Mouse (Mus musculus): ENCODE measurements around the gene Zfp318. TPM values are rescaled to one million over a fixed set of nuclear protein-coding genes. Genes with fewer than 3 reads are reported as not detected.

The Zfp318 gene
- polyA plus RNA-seq, 1 experiment from 2014 or later = 7.1 TPM

GRCm38 (mm10) chr17:46455110-46455691, 71.7 kb downstream of the Zfp318 start:
- Histone ChIP-seq H3K36me3 (replicated peaks) (peaks cover 7% of the 10 kb centered on the region), H3K9me3 (no peaks in the 10 kb centered on the region), H3K27me3 (ENCODE audit: poor library complexity, severe bottlenecking) (peaks cover 85% of the 10 kb centered on the region), H3K4me3 (peak overlapping the region; percentile 61), H3K27ac (peak overlapping the region; percentile 79), H3K4me1 (peaks cover 52% of the 10 kb centered on the region)
- DNase-seq (ENCODE audit: extremely low spot score, low spot score) = peak; percentile 52
- WGBS = 1% methylated on average over 33 of the region's 33 CpGs

- H3K4me1 ChIP-seq = peaks cover 58% of the 10 kb centered on the region
- no peak overlapping the region for H3K4me3 ChIP-seq
- H3K36me3 ChIP-seq (replicated peaks) = peaks cover 10% of the 10 kb centered on the region
- 15% methylated on average over 10 of the region's 10 CpGs for WGBS
- H3K27ac ChIP-seq = no peak overlapping the region
- no peaks in the 10 kb centered on the region for H3K9me3 ChIP-seq
- DNase-seq (ENCODE audit: extremely low spot score, low spot score) = no peak
- peaks cover 98% of the 10 kb centered on the region for H3K27me3 ChIP-seq (ENCODE audit: poor library complexity, severe bottlenecking)
These were observed 74.3 kb downstream of the Zfp318 start for GRCm38 (mm10) chr17:46457791-46458190.

GRCm38 (mm10) chr17:46458439-46458838, 74.9 kb downstream of the Zfp318 start:
- DNase-seq (ENCODE audit: extremely low spot score, low spot score) = no peak
- no peak overlapping the region for H3K27ac ChIP-seq
- H3K36me3 ChIP-seq (replicated peaks) = peaks cover 10% of the 10 kb centered on the region
- WGBS = 41% methylated on average over 3 of the region's 3 CpGs
- H3K9me3 ChIP-seq = no peaks in the 10 kb centered on the region
- no peak overlapping the region for H3K4me3 ChIP-seq
- peaks cover 91% of the 10 kb centered on the region for H3K27me3 ChIP-seq (ENCODE audit: poor library complexity, severe bottlenecking)
- H3K4me1 ChIP-seq = peaks cover 51% of the 10 kb centered on the region

GRCm38 (mm10) chr17:46460673-46461072, 77.1 kb downstream of the Zfp318 start:
- DNase-seq (ENCODE audit: extremely low spot score, low spot score) = no peak
- no peaks in the 10 kb centered on the region for H3K9me3 ChIP-seq
- WGBS = 2% methylated on average over 32 of the region's 32 CpGs
- H3K27ac ChIP-seq = no peak overlapping the region
- peaks cover 29% of the 10 kb centered on the region for H3K4me1 ChIP-seq
- H3K4me3 ChIP-seq = peak overlapping the region; percentile 43
- peaks cover 69% of the 10 kb centered on the region for H3K27me3 ChIP-seq (ENCODE audit: poor library complexity, severe bottlenecking)
- H3K36me3 ChIP-seq (replicated peaks) = peaks cover 10% of the 10 kb centered on the region

- peak overlapping the region; percentile 43 for H3K4me3 ChIP-seq
- no peak overlapping the region for H3K27ac ChIP-seq
These were observed 77.8 kb downstream of the Zfp318 start for GRCm38 (mm10) chr17:46461347-46461746.

GRCm38 (mm10) chr17:46462226-46462625, 78.7 kb downstream of the Zfp318 start:
- Histone ChIP-seq H3K4me3 (no peak overlapping the region), H3K27me3 (ENCODE audit: poor library complexity, severe bottlenecking) (peaks cover 53% of the 10 kb centered on the region), H3K36me3 (replicated peaks) (peaks cover 16% of the 10 kb centered on the region), H3K27ac (no peak overlapping the region), H3K4me1 (peaks cover 26% of the 10 kb centered on the region), H3K9me3 (no peaks in the 10 kb centered on the region)
- WGBS = 87% methylated on average over 5 of the region's 5 CpGs
- DNase-seq (ENCODE audit: extremely low spot score, low spot score) = no peak

More at GRCm38 (mm10) chr17:46461347-46461746, 77.8 kb downstream of the Zfp318 start:
- Histone ChIP-seq H3K4me1 (peaks cover 22% of the 10 kb centered on the region), H3K27me3 (ENCODE audit: poor library complexity, severe bottlenecking) (peaks cover 62% of the 10 kb centered on the region), H3K9me3 (no peaks in the 10 kb centered on the region), H3K36me3 (replicated peaks) (peaks cover 10% of the 10 kb centered on the region)
- no peak for DNase-seq (ENCODE audit: extremely low spot score, low spot score)
- WGBS = 12% methylated on average over 8 of the region's 8 CpGs

- WGBS = 89% methylated on average over 9 of the region's 9 CpGs
These were observed 84.3 kb downstream of the Zfp318 start for GRCm38 (mm10) chr17:46467830-46468229.

More at GRCm38 (mm10) chr17:46467830-46468229, 84.3 kb downstream of the Zfp318 start:
- H3K4me1 ChIP-seq = peaks cover 22% of the 10 kb centered on the region
- no peak for DNase-seq (ENCODE audit: extremely low spot score, low spot score)
- H3K9me3 ChIP-seq = no peaks in the 10 kb centered on the region
- H3K27ac ChIP-seq = no peak overlapping the region
- peaks cover 41% of the 10 kb centered on the region for H3K36me3 ChIP-seq (replicated peaks)
- no peaks in the 10 kb centered on the region; the same call in 1 of the 2 replicates for H3K27me3 ChIP-seq (ENCODE audit: poor library complexity, severe bottlenecking)
- no peak overlapping the region for H3K4me3 ChIP-seq

Other genes with a start within 250 kb of the Zfp318 start
- gene Rsph9, start 239.5 kb upstream of the Zfp318 start, polyA plus RNA-seq (2016; fragmentation: Nextera tagmentation; extraction: Ambion mirVana) = 8.9 and 11.3 TPM in 2 replicates
- 36.3 and 36.8 TPM in 2 replicates for gene Mad2l1bp, start 230.2 kb upstream of the Zfp318 start, polyA plus RNA-seq (2016; fragmentation: Nextera tagmentation; extraction: Ambion mirVana)
- 29.8 and 30.0 TPM in 2 replicates for gene Gtpbp2, start 222.7 kb upstream of the Zfp318 start, polyA plus RNA-seq (2016; fragmentation: Nextera tagmentation; extraction: Ambion mirVana)
- 14.5 and 14.6 TPM in 2 replicates for gene Polh, start 181.1 kb upstream of the Zfp318 start, polyA plus RNA-seq (2016; fragmentation: Nextera tagmentation; extraction: Ambion mirVana)
- 79.7 and 80.4 TPM in 2 replicates for gene Xpo5, start 180.9 kb upstream of the Zfp318 start, polyA plus RNA-seq (2016; fragmentation: Nextera tagmentation; extraction: Ambion mirVana)
- gene Polr1c, start 135.7 kb upstream of the Zfp318 start, polyA plus RNA-seq (2016; fragmentation: Nextera tagmentation; extraction: Ambion mirVana) = 140 and 143 TPM in 2 replicates
- gene Yipf3, start 135.7 kb upstream of the Zfp318 start, polyA plus RNA-seq (2016; fragmentation: Nextera tagmentation; extraction: Ambion mirVana) = 68.3 and 72.5 TPM in 2 replicates
- gene Lrrc73, start 130.2 kb upstream of the Zfp318 start, polyA plus RNA-seq (2016; fragmentation: Nextera tagmentation; extraction: Ambion mirVana) = 0.81 and 1.0 TPM in 2 replicates
- 60.0 and 62.6 TPM in 2 replicates for gene Tjap1, start 100.7 kb upstream of the Zfp318 start, polyA plus RNA-seq (2016; fragmentation: Nextera tagmentation; extraction: Ambion mirVana)
- gene Dlk2, start 86.3 kb upstream of the Zfp318 start, polyA plus RNA-seq (2016; fragmentation: Nextera tagmentation; extraction: Ambion mirVana) = 1.2 TPM in 2 replicates
- gene Abcc10, start 55.4 kb upstream of the Zfp318 start, polyA plus RNA-seq (2016; fragmentation: Nextera tagmentation; extraction: Ambion mirVana) = 5.8 and 6.1 TPM in 2 replicates
- 0.76 TPM in 1 of 2 replicates, not detected in the other for gene Crip3, start 45.2 kb downstream of the Zfp318 start, polyA plus RNA-seq (2016; fragmentation: Nextera tagmentation; extraction: Ambion mirVana)
- gene Slc22a7, start 54.7 kb downstream of the Zfp318 start, polyA plus RNA-seq (2016; fragmentation: Nextera tagmentation; extraction: Ambion mirVana) = not detected in 2 replicates
- gene Ttbk1, start 103.9 kb downstream of the Zfp318 start, polyA plus RNA-seq (2016; fragmentation: Nextera tagmentation; extraction: Ambion mirVana) = 0.71 and 1.1 TPM in 2 replicates
- gene Dnph1, start 113.0 kb downstream of the Zfp318 start, polyA plus RNA-seq (2016; fragmentation: Nextera tagmentation; extraction: Ambion mirVana) = 107 TPM in 2 replicates
- 3.5 and 3.7 TPM in 2 replicates for gene Cul9, start 162.7 kb downstream of the Zfp318 start, polyA plus RNA-seq (2016; fragmentation: Nextera tagmentation; extraction: Ambion mirVana)
- 5.4 and 5.5 TPM in 2 replicates for gene Srf, start 172.4 kb downstream of the Zfp318 start, polyA plus RNA-seq (2016; fragmentation: Nextera tagmentation; extraction: Ambion mirVana)
- 66.0 and 68.4 TPM in 2 replicates for gene Ptk7, start 245.8 kb downstream of the Zfp318 start, polyA plus RNA-seq (2016; fragmentation: Nextera tagmentation; extraction: Ambion mirVana)

Data from forebrain, embryonic 10.5 days (tissue).